Mouse (Mus musculus): ENCODE measurements around the gene Slc35f4.
"Not testable (repeated sequence)": the region's sequence is repeated elsewhere in the genome, so short reads cannot be mapped to it uniquely, and the experiment has no call there.

The Slc35f4 gene

GRCm38 (mm10) chr14:49278880-49279279, 247.0 kb downstream of the Slc35f4 start:
- DNase-seq (ENCODE audit: low spot score): no peak

- not testable (repeated sequence) for DNase-seq (ENCODE audit: low spot score)
Observed at GRCm38 (mm10) chr14:49278479-49278878, 247.4 kb downstream of the Slc35f4 start.

- no peak for DNase-seq (ENCODE audit: low spot score)
Observed at GRCm38 (mm10) chr14:49277642-49278041, 248.2 kb downstream of the Slc35f4 start.

- DNase-seq (ENCODE audit: low spot score): no peak
Observed at GRCm38 (mm10) chr14:49275376-49275775, 250.5 kb downstream of the Slc35f4 start.

GRCm38 (mm10) chr14:49265286-49266002, 260.4 kb downstream of the Slc35f4 start:
- DNase-seq (ENCODE audit: low spot score): no peak
